Mouse (Mus musculus): ENCODE measurements around the gene Tcaf2.

Tcaf2 gene

GRCm38 (mm10) chr6:42644912-42645549, at the start of gene Tcaf2:
Gene Tcaf2, minus strand, starts transcription at chr6:42645254.
- ChIA-PET CTCF (interaction anchor here (0.6 to 1.6 kb wide), 16 partner anchors 12 to 459 kb away, joined by 3 to 10 read pairs (median 3); no protein-coding TSS in a partner anchor), POLR2A (interaction anchor here in 1 of 4 experiments (0.7 to 0.8 kb wide), 2 partner anchors 13 to 14 kb away, joined by 3 read pairs; no protein-coding TSS in a partner anchor)

GRCm38 (mm10) chr6:42692517-42693190, 47.6 kb upstream of the Tcaf2 start:
- CTCF ChIA-PET, result no interaction called here

GRCm38 (mm10) chr6:42692154-42692516, 47.1 kb upstream of the Tcaf2 start:
- ChIA-PET CTCF (no interaction called here), POLR2A (no interaction called here)

More at GRCm38 (mm10) chr6:42692517-42693190, 47.6 kb upstream of the Tcaf2 start:
- POLR2A ChIA-PET, result no interaction called here

GRCm38 (mm10) chr6:42689761-42690160, 44.7 kb upstream of the Tcaf2 start:
- POLR2A ChIA-PET, result no interaction called here
- CTCF ChIA-PET, result no interaction called here

- POLR2A ChIA-PET, result no interaction called here
- CTCF ChIA-PET, result no interaction called here
Observed at GRCm38 (mm10) chr6:42687907-42688306, 42.9 kb upstream of the Tcaf2 start.

GRCm38 (mm10) chr6:42680077-42680476, 35.0 kb upstream of the Tcaf2 start:
- ChIA-PET POLR2A (no interaction called here), CTCF (no interaction called here)

GRCm38 (mm10) chr6:42676011-42676410, 31.0 kb upstream of the Tcaf2 start:
- CTCF ChIA-PET, result no interaction called here
- POLR2A ChIA-PET, result no interaction called here

- ChIA-PET CTCF (no interaction called here), POLR2A (no interaction called here)
Observed at GRCm38 (mm10) chr6:42671767-42672166, 26.7 kb upstream of the Tcaf2 start.

- ChIA-PET POLR2A (no interaction called here), CTCF (no interaction called here)
Observed at GRCm38 (mm10) chr6:42667722-42668121, 22.7 kb upstream of the Tcaf2 start.

GRCm38 (mm10) chr6:42661739-42662138, 16.7 kb upstream of the Tcaf2 start:
- ChIA-PET POLR2A (no interaction called here), CTCF (interaction anchor here in 1 of 4 experiments (1.1 kb wide), 1 partner anchor 17 kb away, joined by 3 read pairs; the partner anchor contains the start of gene Tcaf2)

- POLR2A ChIA-PET, result no interaction called here
- CTCF ChIA-PET, result interaction anchor here in 1 of 4 experiments (0.6 kb wide), 1 partner anchor 12 kb away, joined by 4 read pairs; no protein-coding TSS in a partner anchor
Observed at GRCm38 (mm10) chr6:42634393-42634792, 10.7 kb downstream of the Tcaf2 start.

GRCm38 (mm10) chr6:42631395-42631794, 13.7 kb downstream of the Tcaf2 start:
- POLR2A ChIA-PET, result no interaction called here
- CTCF ChIA-PET, result no interaction called here

- ChIA-PET POLR2A (no interaction called here), CTCF (no interaction called here)
Observed at GRCm38 (mm10) chr6:42616904-42617303, 28.1 kb downstream of the Tcaf2 start.

- POLR2A ChIA-PET, result no interaction called here
- CTCF ChIA-PET, result interaction anchor here (0.6 to 1.4 kb wide), 6 partner anchors 18 to 248 kb away, joined by 3 to 4 read pairs (median 4); partner anchors contain the start of gene Tcaf2 (in 1 of the 4)
Observed at GRCm38 (mm10) chr6:42612218-42612617, 32.8 kb downstream of the Tcaf2 start.

- CTCF ChIA-PET, result no interaction called here
Observed at GRCm38 (mm10) chr6:42610954-42611522, 34.0 kb downstream of the Tcaf2 start.

GRCm38 (mm10) chr6:42597592-42597991, 47.5 kb downstream of the Tcaf2 start, which contains the start of gene Tcaf3:
Gene Tcaf3, minus strand, starts transcription at chr6:42597692.
- ChIA-PET CTCF (interaction anchor here in 1 of 4 experiments (0.9 kb wide), 1 partner anchor 14 kb away, joined by 3 read pairs; no protein-coding TSS in a partner anchor), POLR2A (no interaction called here)

More at GRCm38 (mm10) chr6:42610954-42611522, 34.0 kb downstream of the Tcaf2 start:
- POLR2A ChIA-PET, result no interaction called here

- ChIA-PET POLR2A (interaction anchor here in 1 of 4 experiments (0.6 kb wide), 1 partner anchor 14 kb away, joined by 3 read pairs; no protein-coding TSS in a partner anchor), CTCF (interaction anchor here (0.6 to 1.4 kb wide), 6 partner anchors 10 to 698 kb away, joined by 3 to 9 read pairs (median 4); partner anchors contain the start of gene Tcaf2 (in 1 of the 4))
Observed at GRCm38 (mm10) chr6:42593138-42593882, 51.7 kb downstream of the Tcaf2 start.

- POLR2A ChIA-PET, result no interaction called here
Observed at GRCm38 (mm10) chr6:42586569-42586968, 58.5 kb downstream of the Tcaf2 start.

GRCm38 (mm10) chr6:42583488-42583872, 61.6 kb downstream of the Tcaf2 start:
- POLR2A ChIA-PET, result no interaction called here
- CTCF ChIA-PET, result interaction anchor here (0.6 to 2.1 kb wide), 20 partner anchors 9 to 356 kb away, joined by 3 to 14 read pairs (median 3); partner anchors contain the start of genes Fam131b (in 1 of the 4) and Tcaf3 (in 1 of the 4)

More at GRCm38 (mm10) chr6:42586569-42586968, 58.5 kb downstream of the Tcaf2 start:
- CTCF ChIA-PET, result interaction anchor here in 1 of 4 experiments (0.6 to 1.4 kb wide), 2 partner anchors 26 to 127 kb away, joined by 3 to 4 read pairs; no protein-coding TSS in a partner anchor
